Comparison of ENCODE assay signal across 7 mouse cellular contexts in the genomic region with DNA sequence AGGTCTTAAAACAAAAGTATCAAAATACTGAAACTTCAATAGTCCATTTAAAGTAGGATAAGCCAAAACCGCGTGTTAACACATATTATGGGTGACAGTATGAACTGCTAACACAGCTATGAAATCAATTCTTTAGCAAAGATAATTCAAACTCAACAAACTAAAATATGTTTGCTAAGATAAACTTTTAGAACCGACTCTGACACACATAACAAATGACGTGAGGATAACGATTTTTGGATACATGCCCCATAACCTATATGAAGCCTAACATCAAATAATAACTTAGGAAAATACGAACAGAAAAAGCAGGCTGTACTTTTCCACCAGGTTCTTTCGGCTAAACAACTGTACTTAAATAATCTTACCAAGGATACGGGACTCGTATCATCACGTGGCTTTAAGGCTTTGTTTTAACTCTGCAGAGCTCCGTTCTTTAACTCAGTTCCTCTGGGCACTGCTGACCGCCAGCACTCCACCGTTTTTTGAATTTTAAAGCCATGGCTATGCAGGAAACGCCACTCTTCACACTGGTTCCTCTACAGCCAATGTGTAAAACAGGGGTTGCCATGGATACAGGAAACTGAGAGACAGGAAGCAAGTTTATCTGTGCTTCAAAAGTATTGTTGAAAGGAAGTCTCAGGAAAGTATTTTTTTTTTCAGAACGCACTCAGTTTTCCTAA.
A peak's percentile ranks its signal among the peaks of the same experiment; 100 is the strongest.
DNase-seq lines count a peak whose midpoint lies in the region; ATAC-seq lines count a peak whose summit lies in the region.

No protein-coding gene starts in this region.

- H3K4me3 ChIP-seq in neural tube, embryonic 13.5 days, result no peak overlapping the region
- H3K4me3 ChIP-seq in neural tube, embryonic 15.5 days (replicated peaks), result no peak overlapping the region
- H3K4me3 ChIP-seq in liver, embryonic 15.5 days (replicated peaks), result peak overlapping the region; percentile 3; the same call in 1 of the 2 replicates

- peak; percentile 38 for DNase-seq in c-Kit-positive CD71-positive TER-119-positive erythroid progenitor cells, embryonic 14.5 days (ENCODE audit: low spot score)
- DNase-seq in heart, postnatal 14 days, result peak; percentile 29 to 51
- peak; percentile 54 for DNase-seq in skeletal muscle tissue, adult 2 months (ENCODE audit: low read depth, low spot score)
- no peak for DNase-seq in urinary bladder, adult 18-20 months (ENCODE audit: low spot score in 2 of 2)

- H3K9me3 ChIP-seq in neural tube, embryonic 13.5 days, result no peaks in the 10 kb centered on the region
- no peaks in the 10 kb centered on the region for H3K9me3 ChIP-seq in neural tube, embryonic 15.5 days (replicated peaks)
- no peaks in the 10 kb centered on the region for H3K9me3 ChIP-seq in liver, embryonic 15.5 days (replicated peaks)

- no peaks in the 10 kb centered on the region for H3K27me3 ChIP-seq in neural tube, embryonic 13.5 days
- H3K27me3 ChIP-seq in neural tube, embryonic 15.5 days (replicated peaks), result no peaks in the 10 kb centered on the region
- no peaks in the 10 kb centered on the region for H3K27me3 ChIP-seq in liver, embryonic 15.5 days

- 0 out of 2 replicates have a peak overlapping the region, but pooled peaks have one; percentile 1 for H3K4me2 ChIP-seq in neural tube, embryonic 13.5 days
- H3K4me2 ChIP-seq in neural tube, embryonic 15.5 days, result no peak overlapping the region
- peak overlapping the region; percentile 37 for H3K4me2 ChIP-seq in liver, embryonic 15.5 days

- ATAC-seq in neural tube, embryonic 13.5 days (ENCODE audit: low read depth), result no peak
- ATAC-seq in neural tube, embryonic 15.5 days (ENCODE audit: low FRiP score), result no peak
- peak; percentile 57 for ATAC-seq in liver, embryonic 15.5 days (ENCODE audit: insufficient read depth)

- WGBS in neural tube, embryonic 13.5 days, result 71% methylated on average over 15 of the region's 15 CpGs
- WGBS in neural tube, embryonic 15.5 days, result 71% methylated on average over 15 of the region's 15 CpGs
- 14% methylated on average over 15 of the region's 15 CpGs for WGBS in liver, embryonic 15.5 days (ENCODE audit: insufficient replicate concordance)

- no peak overlapping the region for H3K9ac ChIP-seq in neural tube, embryonic 13.5 days
- no peak overlapping the region for H3K9ac ChIP-seq in neural tube, embryonic 15.5 days (replicated peaks)
- no peak overlapping the region for H3K9ac ChIP-seq in liver, embryonic 15.5 days

- intact Hi-C loops in heart, postnatal 14 days (cut with DNase I), result no loop called here

- H3K4me1 ChIP-seq in neural tube, embryonic 13.5 days (replicated peaks), result no peaks in the 10 kb centered on the region
- H3K4me1 ChIP-seq in neural tube, embryonic 15.5 days, result no peaks in the 10 kb centered on the region
- H3K4me1 ChIP-seq in liver, embryonic 15.5 days (replicated peaks), result 0 out of 2 replicates have a peak, but pooled peaks cover 3% of the 10 kb centered on the region

- no peak overlapping the region for H3K27ac ChIP-seq in neural tube, embryonic 13.5 days (replicated peaks)
- no peak overlapping the region for H3K27ac ChIP-seq in neural tube, embryonic 15.5 days (replicated peaks)
- no peak overlapping the region; the same call in 1 of the 2 replicates for H3K27ac ChIP-seq in liver, embryonic 15.5 days (replicated peaks)

- no peaks in the 10 kb centered on the region; the same call in 1 of the 2 replicates for H3K36me3 ChIP-seq in neural tube, embryonic 13.5 days
- H3K36me3 ChIP-seq in neural tube, embryonic 15.5 days, result no peaks in the 10 kb centered on the region
- H3K36me3 ChIP-seq in liver, embryonic 15.5 days (replicated peaks), result peaks cover 8% of the 10 kb centered on the region; the same call in 1 of the 2 replicates

Comparison
In these comparisons a context has a peak if more than half of its experiments do, and no peak if none do; other contexts are left out.
1. DNase-seq: peak in c-Kit-positive CD71-positive TER-119-positive erythroid progenitor cells, embryonic 14.5 days (single experiment), heart, postnatal 14 days (2 of 2) and skeletal muscle tissue, adult 2 months (single experiment); none in urinary bladder, adult 18-20 months (0 of 2).